Mouse (Mus musculus) midbrain, embryonic 16.5 days (tissue): ENCODE measurements at regions not wholly inside any gene's neighbourhood (a gene's known extent, or its start where the extent isn't known, plus 50 kb on each side); places are given as distances from the start of the nearest gene placed in this dataset.

Experiments used
- ATAC-seq: fragments of 200-750 bp; cut with Nextera tagmentation; 2 replicates; pipeline ENCODE4 v1.8.0; 2017; ENCODE audit warnings: moderate TSS enrichment
- H3K27ac ChIP-seq: fragments of 300-500 bp; sonication (generic); 2 replicates; pipeline ENCODE4 v1.5.1; 2014; ENCODE audit warnings: mild to moderate bottlenecking, low read length, mixed read lengths
- H3K27me3 ChIP-seq: fragments of 300-500 bp; sonication (generic); 2 replicates; pipeline ENCODE4 v1.6.1; 2014; ENCODE audit warnings: low read depth, low read length, mixed read lengths; ENCODE audit not compliant: control insufficient read depth, insufficient read depth
- H3K36me3 ChIP-seq: fragments of 300-500 bp; sonication (generic); 2 replicates; pipeline ENCODE4 v1.6.1; 2014; ENCODE audit warnings: mild to moderate bottlenecking, low read length, moderate library complexity, mixed read lengths; ENCODE audit not compliant: control insufficient read depth, insufficient read depth
- H3K4me1 ChIP-seq: fragments of 300-500 bp; sonication (generic); 2 replicates; pipeline ENCODE4 v1.6.1; 2014; ENCODE audit warnings: mild to moderate bottlenecking, low read length, mixed read lengths; ENCODE audit not compliant: control insufficient read depth, insufficient read depth
- H3K4me2 ChIP-seq: fragments of 300-500 bp; sonication (generic); 2 replicates; pipeline ENCODE4 v1.6.1; 2014; ENCODE audit warnings: mild to moderate bottlenecking, low read length, mixed read lengths
- H3K4me3 ChIP-seq: fragments of 300-500 bp; sonication (generic); 2 replicates; pipeline ENCODE4 v1.5.1; 2014; ENCODE audit warnings: low read depth, mild to moderate bottlenecking, low read length, moderate library complexity, mixed read lengths
- H3K9ac ChIP-seq: fragments of 300-500 bp; sonication (generic); 2 replicates; pipeline ENCODE4 v1.6.1; 2014; ENCODE audit warnings: low read depth, low read length, mixed read lengths
- H3K9me3 ChIP-seq: fragments of 300-500 bp; sonication (generic); replicated peaks from 2 replicates; pipeline ENCODE4 v1.6.1; 2014; ENCODE audit warnings: mild to moderate bottlenecking, low read length, mixed read lengths; ENCODE audit not compliant: control insufficient read depth, poor library complexity, severe bottlenecking
- WGBS: fragments of 180-500 bp; shearing (Covaris S2); extraction: QIAGEN DNeasy Blood & Tissue Kit; methylation state at CpG from one replicate; pipeline ENCODE4 v1.1.7; 2014; 5-methylcytosine and 5-hydroxymethylcytosine counted together

- no peak for ATAC-seq
- Histone ChIP-seq H3K4me2 (no peak overlapping the region), H3K9me3 (no peaks in the 10 kb centered on the region), H3K4me3 (no peak overlapping the region), H3K9ac (no peak overlapping the region), H3K36me3 (no peaks in the 10 kb centered on the region), H3K27me3 (no peaks in the 10 kb centered on the region), H3K4me1 (no peaks in the 10 kb centered on the region), H3K27ac (no peak overlapping the region)
These were observed 61.0 kb downstream of the 4930474N05Rik start for GRCm38 (mm10) chr14:36155757-36156156.

- H3K27me3 ChIP-seq = no peaks in the 10 kb centered on the region
- no peaks in the 10 kb centered on the region for H3K9me3 ChIP-seq
- no peaks in the 10 kb centered on the region for H3K36me3 ChIP-seq
- no peaks in the 10 kb centered on the region for H3K4me1 ChIP-seq
- H3K9ac ChIP-seq = no peak overlapping the region
- WGBS = 86% methylated on average over 2 of the region's 2 CpGs
- ATAC-seq = no peak
- no peak overlapping the region for H3K4me2 ChIP-seq
- H3K4me3 ChIP-seq = no peak overlapping the region
- H3K27ac ChIP-seq = no peak overlapping the region
These were observed 61.5 kb downstream of the 4930474N05Rik start for GRCm38 (mm10) chr14:36156175-36156574.

GRCm38 (mm10) chr14:36183701-36184100 is 89.0 kb downstream of the 4930474N05Rik start:
- no peaks in the 10 kb centered on the region for H3K36me3 ChIP-seq
- H3K9ac ChIP-seq = no peak overlapping the region
- H3K4me3 ChIP-seq = no peak overlapping the region
- H3K9me3 ChIP-seq = no peaks in the 10 kb centered on the region
- H3K27ac ChIP-seq = no peak overlapping the region
- no peaks in the 10 kb centered on the region for H3K4me1 ChIP-seq
- H3K4me2 ChIP-seq = no peak overlapping the region
- WGBS = 46% methylated on average over 1 of the region's 1 CpGs
- no peaks in the 10 kb centered on the region for H3K27me3 ChIP-seq
- ATAC-seq = no peak

- Histone ChIP-seq H3K4me3 (no peak overlapping the region), H3K9ac (no peak overlapping the region), H3K4me2 (no peak overlapping the region), H3K36me3 (no peaks in the 10 kb centered on the region), H3K27ac (no peak overlapping the region), H3K9me3 (0 out of 2 replicates have a peak, but pooled peaks cover under 1% of the 10 kb centered on the region), H3K4me1 (no peaks in the 10 kb centered on the region), H3K27me3 (no peaks in the 10 kb centered on the region)
- WGBS = 39% methylated on average over 3 of the region's 3 CpGs
- no peak for ATAC-seq
These were observed 101.8 kb downstream of the 4930474N05Rik start for GRCm38 (mm10) chr14:36196517-36196916.

- Histone ChIP-seq H3K27me3 (no peaks in the 10 kb centered on the region), H3K4me1 (no peaks in the 10 kb centered on the region), H3K4me2 (no peak overlapping the region), H3K36me3 (no peaks in the 10 kb centered on the region), H3K4me3 (no peak overlapping the region), H3K9me3 (no peaks in the 10 kb centered on the region), H3K9ac (no peak overlapping the region), H3K27ac (no peak overlapping the region)
- ATAC-seq = no peak
- WGBS = 99% methylated on average over 5 of the region's 5 CpGs
These were observed 103.7 kb downstream of the 4930474N05Rik start for GRCm38 (mm10) chr14:36198396-36198795.

- H3K4me2 ChIP-seq = no peak overlapping the region
- H3K4me1 ChIP-seq = no peaks in the 10 kb centered on the region
- H3K9ac ChIP-seq = no peak overlapping the region
- no peaks in the 10 kb centered on the region for H3K9me3 ChIP-seq
- no peak overlapping the region for H3K27ac ChIP-seq
- 91% methylated on average over 1 of the region's 1 CpGs for WGBS
- peak; percentile 48; the same call in 1 of the 2 replicates for ATAC-seq
- no peaks in the 10 kb centered on the region for H3K36me3 ChIP-seq
- H3K4me3 ChIP-seq = no peak overlapping the region
- H3K27me3 ChIP-seq = no peaks in the 10 kb centered on the region
These were observed 109.1 kb downstream of the 4930474N05Rik start for GRCm38 (mm10) chr14:36203855-36204254.

- Histone ChIP-seq H3K4me1 (no peaks in the 10 kb centered on the region), H3K9ac (no peak overlapping the region), H3K27me3 (no peaks in the 10 kb centered on the region), H3K36me3 (no peaks in the 10 kb centered on the region), H3K4me2 (no peak overlapping the region), H3K27ac (no peak overlapping the region), H3K9me3 (no peaks in the 10 kb centered on the region), H3K4me3 (no peak overlapping the region)
- no peak for ATAC-seq
- WGBS = 35% methylated on average over 4 of the region's 4 CpGs
These were observed 118.1 kb downstream of the 4930474N05Rik start for GRCm38 (mm10) chr14:36212830-36213229.

GRCm38 (mm10) chr14:36245849-36246248 is 151.1 kb downstream of the 4930474N05Rik start:
- H3K4me3 ChIP-seq = no peak overlapping the region
- H3K9ac ChIP-seq = no peak overlapping the region
- no peak for ATAC-seq
- no peak overlapping the region for H3K27ac ChIP-seq
- no peaks in the 10 kb centered on the region for H3K4me1 ChIP-seq
- H3K9me3 ChIP-seq = no peaks in the 10 kb centered on the region
- no peak overlapping the region for H3K4me2 ChIP-seq
- no peaks in the 10 kb centered on the region for H3K27me3 ChIP-seq
- no peaks in the 10 kb centered on the region for H3K36me3 ChIP-seq

GRCm38 (mm10) chr14:36262126-36262525 is 167.4 kb downstream of the 4930474N05Rik start:
- ATAC-seq = 0 out of 2 replicates have a peak, but pooled peaks have one; percentile 28

More at GRCm38 (mm10) chr14:36262126-36262525, 167.4 kb downstream of the 4930474N05Rik start:
- H3K4me3 ChIP-seq = no peak overlapping the region
- no peaks in the 10 kb centered on the region for H3K4me1 ChIP-seq
- 74% methylated on average over 2 of the region's 2 CpGs for WGBS
- no peaks in the 10 kb centered on the region for H3K9me3 ChIP-seq
- H3K36me3 ChIP-seq = no peaks in the 10 kb centered on the region
- H3K27me3 ChIP-seq = no peaks in the 10 kb centered on the region
- H3K4me2 ChIP-seq = no peak overlapping the region
- H3K9ac ChIP-seq = no peak overlapping the region
- no peak overlapping the region for H3K27ac ChIP-seq
